Mouse (Mus musculus): ENCODE data around the gene Slc18a3. TPM values are rescaled to one million over a fixed set of nuclear protein-coding genes. Genes with fewer than 3 reads are reported as not detected.

Slc18a3 gene
- total and polyA plus RNA-seq, 3 experiments, result not detected

DNA sequence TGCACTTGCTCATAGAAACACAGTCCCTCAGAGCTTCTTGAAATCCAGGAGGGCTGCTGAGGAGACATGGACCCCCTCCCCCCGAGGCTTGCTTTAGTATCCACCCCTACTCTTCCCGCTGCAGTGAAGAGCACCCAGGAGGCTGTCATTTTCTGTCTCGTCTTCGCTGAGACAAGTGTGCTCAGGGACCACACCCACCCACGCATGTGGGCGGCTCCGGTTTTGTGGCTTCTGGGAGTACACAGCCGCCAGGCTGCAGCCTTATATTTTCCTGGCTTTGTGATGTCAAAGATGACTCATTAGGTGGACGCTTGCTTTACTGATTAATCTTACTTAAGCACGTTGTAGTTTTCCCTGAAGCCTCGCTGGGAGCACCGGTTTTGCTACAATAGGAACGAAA lies 27.9 kb upstream of the Slc18a3 start:
- Histone ChIP-seq H3K4me3 (ENCODE audit: low read depth, low read length) (peak overlapping the region; percentile 51; the same call in 1 of the 2 replicates), H3K36me3 (replicated peaks) (no peaks in the 10 kb centered on the region), H3K27me3 (ENCODE audit: insufficient read depth, low read length) (peaks cover 37% of the 10 kb centered on the region), H3K9me3 (replicated peaks) (no peaks in the 10 kb centered on the region), H3K4me1 (ENCODE audit: insufficient read depth, low read depth, low read length) (peaks cover 20% of the 10 kb centered on the region)
- ATAC-seq (ENCODE audit: extremely low read depth, insufficient number of reproducible peaks, low FRiP score, poor library complexity, severe bottlenecking) (peak; percentile 76), DNase-seq (ENCODE audit: low spot score) (peak; percentile 63)
- TF ChIP-seq GATA2 (IDR thresholded peaks at IDR 0.05; ENCODE audit: borderline replicate concordance, low read depth, low read length), result no peak

DNA sequence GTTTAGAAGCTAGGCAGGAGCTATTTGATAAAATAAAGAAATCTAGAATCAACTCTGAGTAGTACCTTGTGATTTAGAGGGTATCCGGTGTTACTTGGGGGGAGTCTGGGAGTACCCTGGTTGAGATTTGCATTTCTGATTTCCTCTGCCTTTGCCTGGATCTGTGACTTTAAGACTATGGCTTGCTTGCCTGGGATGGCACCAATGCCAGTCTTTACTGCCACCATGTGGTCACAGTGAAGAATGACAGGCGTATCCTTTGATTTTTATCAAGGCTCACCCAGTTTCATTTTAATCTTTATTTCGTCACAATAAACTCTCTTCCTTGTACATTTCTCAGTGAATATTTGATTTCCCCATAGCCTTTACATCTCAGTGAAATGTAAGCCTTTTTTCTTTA lies 17.4 kb upstream of the Slc18a3 start:
- TF ChIP-seq GATA2 (IDR thresholded peaks at IDR 0.05; ENCODE audit: borderline replicate concordance, low read depth, low read length), result no peak
- peak; percentile 81 for TF ChIP-seq CTCF (IDR thresholded peaks at IDR 0.05; ENCODE audit: low read depth, low read length)
- peak; percentile 31 for DNase-seq (ENCODE audit: low spot score)
- Histone ChIP-seq H3K36me3 (replicated peaks) (no peaks in the 10 kb centered on the region), H3K9me3 (replicated peaks) (no peaks in the 10 kb centered on the region), H3K27me3 (ENCODE audit: insufficient read depth, low read length) (peaks cover 16% of the 10 kb centered on the region), H3K4me3 (ENCODE audit: low read depth, low read length) (no peak overlapping the region), H3K4me1 (ENCODE audit: insufficient read depth, low read depth, low read length) (no peaks in the 10 kb centered on the region)
- no peak for ATAC-seq (ENCODE audit: extremely low read depth, insufficient number of reproducible peaks, low FRiP score, poor library complexity, severe bottlenecking)

DNA sequence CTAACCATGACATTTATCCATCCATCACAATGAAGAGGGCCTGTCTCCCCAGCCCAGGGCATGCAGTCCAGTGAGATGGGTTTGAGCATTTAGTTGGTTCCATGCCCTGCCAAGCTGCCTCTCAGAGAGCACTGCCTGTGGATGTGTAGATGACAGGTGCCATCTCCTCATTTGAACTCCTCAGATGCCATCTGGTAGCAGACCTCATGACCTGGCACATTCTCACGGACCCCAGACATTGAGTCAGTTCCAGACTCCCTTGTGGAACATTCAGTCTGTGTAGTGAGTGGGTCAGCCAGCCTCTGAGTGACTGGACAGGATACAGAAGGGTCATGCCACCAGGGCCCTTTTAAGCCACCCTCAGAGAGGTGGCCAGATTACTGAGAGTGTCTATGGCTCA lies 12.9 kb upstream of the Slc18a3 start:
- Histone ChIP-seq H3K4me3 (ENCODE audit: low read depth, low read length) (no peak overlapping the region), H3K4me1 (ENCODE audit: insufficient read depth, low read depth, low read length) (no peaks in the 10 kb centered on the region), H3K9me3 (replicated peaks) (no peaks in the 10 kb centered on the region), H3K36me3 (replicated peaks) (no peaks in the 10 kb centered on the region), H3K27me3 (ENCODE audit: insufficient read depth, low read length) (no peaks in the 10 kb centered on the region; the same call in 1 of the 2 replicates)
- no peak for DNase-seq (ENCODE audit: low spot score)
- no peak for ATAC-seq (ENCODE audit: extremely low read depth, insufficient number of reproducible peaks, low FRiP score, poor library complexity, severe bottlenecking)
- no peak for TF ChIP-seq GATA2 (IDR thresholded peaks at IDR 0.05; ENCODE audit: borderline replicate concordance, low read depth, low read length)
- TF ChIP-seq GATA1 (IDR thresholded peaks at IDR 0.05; ENCODE audit: borderline replicate concordance, low read length), result no peak
- TF ChIP-seq TAL1 (conservative IDR thresholded peaks at IDR 0.05; ENCODE audit: low read depth, low read length), result no peak
- no peak for TF ChIP-seq POLR2AphosphoS5 (IDR thresholded peaks at IDR 0.05; ENCODE audit: insufficient replicate concordance, low read depth, low read length)
- TF ChIP-seq CTCF (IDR thresholded peaks at IDR 0.05; ENCODE audit: low read depth, low read length), result no peak

DNA sequence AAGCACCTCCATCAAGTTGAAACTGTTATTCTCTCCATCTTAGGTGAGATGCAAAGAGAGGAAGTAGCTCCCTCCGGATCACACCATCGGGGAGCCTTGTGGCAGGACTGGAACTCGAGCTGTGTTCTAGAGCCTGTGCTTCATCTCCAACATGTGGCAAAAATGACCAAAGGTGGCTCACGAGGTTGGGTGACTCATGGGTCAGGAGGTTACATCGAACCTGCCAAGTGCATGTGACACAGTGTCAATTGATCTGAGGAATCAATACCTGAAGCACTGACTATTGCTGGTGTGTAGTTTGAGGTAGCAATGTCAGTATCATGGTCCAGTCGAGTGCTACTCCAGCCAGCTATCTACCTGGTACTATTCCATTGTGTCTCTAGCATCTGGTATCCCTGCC lies 11.9 kb upstream of the Slc18a3 start:
- TF ChIP-seq GATA2 (IDR thresholded peaks at IDR 0.05; ENCODE audit: borderline replicate concordance, low read depth, low read length), result no peak
- TF ChIP-seq POLR2AphosphoS5 (IDR thresholded peaks at IDR 0.05; ENCODE audit: insufficient replicate concordance, low read depth, low read length), result no peak
- no peak for TF ChIP-seq CTCF (IDR thresholded peaks at IDR 0.05; ENCODE audit: low read depth, low read length)
- TF ChIP-seq TAL1 (conservative IDR thresholded peaks at IDR 0.05; ENCODE audit: low read depth, low read length), result no peak
- no peak for TF ChIP-seq GATA1 (IDR thresholded peaks at IDR 0.05; ENCODE audit: borderline replicate concordance, low read length)
- no peaks in the 10 kb centered on the region; the same call in 1 of the 2 replicates for H3K27me3 ChIP-seq (ENCODE audit: insufficient read depth, low read length)
- ATAC-seq (ENCODE audit: extremely low read depth, insufficient number of reproducible peaks, low FRiP score, poor library complexity, severe bottlenecking) (no peak), DNase-seq (ENCODE audit: low spot score) (no peak)
- H3K9me3 ChIP-seq (replicated peaks), result no peaks in the 10 kb centered on the region
- H3K4me1 ChIP-seq (ENCODE audit: insufficient read depth, low read depth, low read length), result no peaks in the 10 kb centered on the region
- H3K36me3 ChIP-seq (replicated peaks), result no peaks in the 10 kb centered on the region
- no peak overlapping the region for H3K4me3 ChIP-seq (ENCODE audit: low read depth, low read length)

DNA sequence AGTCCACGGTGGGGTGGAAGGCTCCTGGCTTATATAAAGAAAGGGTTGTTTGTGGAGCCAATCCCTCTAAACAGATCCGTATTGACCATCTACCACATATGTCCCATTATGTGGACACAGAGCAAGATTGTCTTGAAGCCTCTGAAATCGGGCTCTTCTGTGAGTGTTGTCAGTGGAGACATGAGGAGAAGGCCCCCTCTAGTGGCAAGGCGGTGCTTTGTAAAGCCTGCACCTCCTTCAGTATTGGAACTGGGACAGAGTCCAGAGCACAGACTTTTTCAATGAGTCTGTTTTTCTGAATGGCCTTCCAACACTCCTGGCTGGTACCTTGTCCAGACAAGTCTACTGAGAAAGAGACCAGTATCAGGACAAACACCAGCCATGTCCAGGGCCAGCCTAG lies 8.3 kb upstream of the Slc18a3 start:
- DNase-seq (ENCODE audit: low spot score), result peak; percentile 33
- ATAC-seq (ENCODE audit: extremely low read depth, insufficient number of reproducible peaks, low FRiP score, poor library complexity, severe bottlenecking), result no peak
- 0 out of 2 replicates have a peak, but pooled peaks have one; percentile 19 for TF ChIP-seq CTCF (IDR thresholded peaks at IDR 0.05; ENCODE audit: low read depth, low read length)
- no peak for TF ChIP-seq GATA2 (IDR thresholded peaks at IDR 0.05; ENCODE audit: borderline replicate concordance, low read depth, low read length)
- Histone ChIP-seq H3K27me3 (ENCODE audit: insufficient read depth, low read length) (no peaks in the 10 kb centered on the region), H3K36me3 (replicated peaks) (no peaks in the 10 kb centered on the region), H3K4me3 (ENCODE audit: low read depth, low read length) (no peak overlapping the region), H3K9me3 (replicated peaks) (no peaks in the 10 kb centered on the region), H3K4me1 (ENCODE audit: insufficient read depth, low read depth, low read length) (no peaks in the 10 kb centered on the region)

DNA sequence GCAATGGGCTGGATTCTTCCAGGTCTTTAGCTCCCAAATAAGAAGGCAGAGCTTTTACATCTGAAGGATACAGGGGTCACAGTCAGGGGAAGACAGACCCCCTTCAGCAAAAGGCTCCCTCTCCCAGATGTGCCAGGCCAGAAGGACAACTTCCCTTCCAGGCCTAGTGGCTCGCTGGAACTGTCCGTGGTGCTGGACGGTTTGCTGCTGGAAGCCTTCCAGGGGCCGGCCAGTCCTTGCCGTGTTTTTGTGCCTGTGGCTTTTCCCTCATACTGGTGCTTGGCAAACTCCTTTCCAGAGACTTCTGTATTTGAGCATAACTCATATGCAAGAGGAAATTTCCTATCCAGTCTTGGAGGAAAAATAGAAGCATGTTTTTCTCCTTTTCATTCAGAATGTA lies 3.0 kb upstream of the Slc18a3 start:
- H3K4me1 ChIP-seq (ENCODE audit: insufficient read depth, low read depth, low read length), result no peaks in the 10 kb centered on the region
- peaks cover 28% of the 10 kb centered on the region for H3K9me3 ChIP-seq (replicated peaks)
- no peak overlapping the region for H3K4me3 ChIP-seq (ENCODE audit: low read depth, low read length)
- TF ChIP-seq GATA1 (IDR thresholded peaks at IDR 0.05; ENCODE audit: borderline replicate concordance, low read length) (no peak), TAL1 (conservative IDR thresholded peaks at IDR 0.05; ENCODE audit: low read depth, low read length) (no peak), POLR2AphosphoS5 (IDR thresholded peaks at IDR 0.05; ENCODE audit: insufficient replicate concordance, low read depth, low read length) (no peak), CTCF (IDR thresholded peaks at IDR 0.05; ENCODE audit: low read depth, low read length) (no peak), GATA2 (IDR thresholded peaks at IDR 0.05; ENCODE audit: borderline replicate concordance, low read depth, low read length) (no peak)
- H3K36me3 ChIP-seq (replicated peaks), result no peaks in the 10 kb centered on the region
- ATAC-seq (ENCODE audit: extremely low read depth, insufficient number of reproducible peaks, low FRiP score, poor library complexity, severe bottlenecking) (no peak), DNase-seq (ENCODE audit: low spot score) (peak; percentile 37)
- H3K27me3 ChIP-seq (ENCODE audit: insufficient read depth, low read length), result no peaks in the 10 kb centered on the region; the same call in 1 of the 2 replicates

DNA sequence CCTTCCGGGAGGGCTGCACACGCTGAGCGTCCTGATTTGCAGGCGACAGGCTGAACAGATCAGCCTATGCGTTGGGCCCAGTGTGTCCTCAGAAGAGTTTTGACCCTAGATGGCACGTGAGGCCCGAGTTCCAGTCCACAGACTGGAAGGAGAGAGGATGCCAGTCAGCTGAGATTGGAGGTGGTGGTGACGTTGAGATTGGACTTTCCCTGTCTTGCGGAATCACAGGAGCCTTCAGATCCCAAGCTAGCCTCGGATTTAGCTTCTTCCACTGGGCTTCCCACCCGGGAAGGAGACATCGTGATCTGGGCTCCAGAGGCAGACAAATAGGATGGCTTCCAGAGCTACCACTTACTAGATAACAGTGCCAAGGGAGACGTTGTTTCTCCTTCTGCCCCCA lies 1.2 kb upstream of the Slc18a3 start, which contains the start of gene Chat:
Gene Chat, minus strand, starts transcription at position 101 of the 400 bp plus-strand sequence.
- DNase-seq (ENCODE audit: low spot score), result no peak
- no peaks in the 10 kb centered on the region; the same call in 1 of the 2 replicates for H3K27me3 ChIP-seq (ENCODE audit: insufficient read depth, low read length)
- no peak within 1 kb of the TSS for H3K4me3 ChIP-seq (ENCODE audit: low read depth, low read length)
- TF ChIP-seq CTCF (IDR thresholded peaks at IDR 0.05; ENCODE audit: low read depth, low read length), result no peak
- no peak for TF ChIP-seq GATA1 (IDR thresholded peaks at IDR 0.05; ENCODE audit: borderline replicate concordance, low read length)
- TF ChIP-seq TAL1 (conservative IDR thresholded peaks at IDR 0.05; ENCODE audit: low read depth, low read length), result no peak
- TF ChIP-seq GATA2 (IDR thresholded peaks at IDR 0.05; ENCODE audit: borderline replicate concordance, low read depth, low read length), result no peak
- no peak for TF ChIP-seq POLR2AphosphoS5 (IDR thresholded peaks at IDR 0.05; ENCODE audit: insufficient replicate concordance, low read depth, low read length)
- no peaks in the 10 kb centered on the region for H3K36me3 ChIP-seq (replicated peaks)
- no peak for ATAC-seq (ENCODE audit: extremely low read depth, insufficient number of reproducible peaks, low FRiP score, poor library complexity, severe bottlenecking)
- H3K9me3 ChIP-seq (replicated peaks), result peaks cover 32% of the 10 kb centered on the region
- no peaks in the 10 kb centered on the region for H3K4me1 ChIP-seq (ENCODE audit: insufficient read depth, low read depth, low read length)

Data from G1E (cell line).